Mouse (Mus musculus) forebrain, embryonic 12.5 days (tissue): ENCODE measurements at regions not wholly inside any gene's neighbourhood (a gene's known extent, or its start where the extent isn't known, plus 50 kb on each side); places are given as distances from the start of the nearest gene placed in this dataset.

Experiments
- ATAC-seq: fragments of 200-750 bp; cut with Nextera tagmentation; 2 replicates; pipeline ENCODE4 v1.8.0; 2017; ENCODE audit warnings: moderate TSS enrichment; ENCODE audit not compliant: low FRiP score
- H3K27ac ChIP-seq: fragments of 300-500 bp; sonication (generic); 2 replicates; pipeline ENCODE4 v1.5.1; 2016; ENCODE audit warnings: mild to moderate bottlenecking
- H3K27me3 ChIP-seq: fragments of 300-500 bp; sonication (generic); 2 replicates; pipeline ENCODE4 v1.6.1; 2016; ENCODE audit warnings: mild to moderate bottlenecking
- H3K36me3 ChIP-seq: fragments of 300-500 bp; sonication (generic); replicated peaks from 2 replicates; pipeline ENCODE4 v1.6.1; 2016; ENCODE audit warnings: mild to moderate bottlenecking
- H3K4me1 ChIP-seq: fragments of 300-500 bp; sonication (generic); 2 replicates; pipeline ENCODE4 v1.6.1; 2016
- H3K4me2 ChIP-seq: fragments of 300-500 bp; sonication (generic); 2 replicates; pipeline ENCODE4 v1.6.1; 2016; ENCODE audit warnings: mild to moderate bottlenecking, moderate library complexity
- H3K4me3 ChIP-seq: fragments of 300-500 bp; sonication (generic); replicated peaks from 2 replicates; pipeline ENCODE4 v1.5.1; 2016; ENCODE audit warnings: mild to moderate bottlenecking
- H3K9ac ChIP-seq: fragments of 300-500 bp; sonication (generic); 2 replicates; pipeline ENCODE4 v1.6.1; 2016; ENCODE audit warnings: mild to moderate bottlenecking
- H3K9me3 ChIP-seq: fragments of 300-500 bp; sonication (generic); 2 replicates; pipeline ENCODE4 v1.6.1; 2016
- WGBS: fragments of 180-500 bp; shearing (Covaris S2); methylation state at CpG from one replicate; pipeline ENCODE4 v1.1.7; 2016; 5-methylcytosine and 5-hydroxymethylcytosine counted together

GRCm38 (mm10) chr8:126720473-126721145 is 126.8 kb upstream of the Irf2bp2 start:
- H3K27me3 ChIP-seq: no peaks in the 10 kb centered on the region
- no peak overlapping the region for H3K9ac ChIP-seq
- no peak overlapping the region for H3K4me2 ChIP-seq
- H3K27ac ChIP-seq: no peak overlapping the region
- 89% methylated on average over 4 of the region's 4 CpGs for WGBS
- H3K4me3 ChIP-seq: no peak overlapping the region
- no peak for ATAC-seq
- H3K36me3 ChIP-seq: no peaks in the 10 kb centered on the region
- H3K9me3 ChIP-seq: no peaks in the 10 kb centered on the region
- peaks cover 5% of the 10 kb centered on the region; the same call in 1 of the 2 replicates for H3K4me1 ChIP-seq

GRCm38 (mm10) chr8:126719748-126720147 is 126.0 kb upstream of the Irf2bp2 start:
- no peak for ATAC-seq
- Histone ChIP-seq H3K36me3 (no peaks in the 10 kb centered on the region), H3K4me2 (no peak overlapping the region), H3K27me3 (no peaks in the 10 kb centered on the region), H3K27ac (no peak overlapping the region), H3K9ac (no peak overlapping the region), H3K4me3 (no peak overlapping the region), H3K4me1 (peaks cover 5% of the 10 kb centered on the region; the same call in 1 of the 2 replicates), H3K9me3 (no peaks in the 10 kb centered on the region)
- 86% methylated on average over 2 of the region's 2 CpGs for WGBS

GRCm38 (mm10) chr8:126717652-126718155 is 123.9 kb upstream of the Irf2bp2 start:
- no peak overlapping the region for H3K9ac ChIP-seq
- no peak for ATAC-seq
- no peak overlapping the region for H3K4me2 ChIP-seq
- no peaks in the 10 kb centered on the region for H3K9me3 ChIP-seq
- H3K36me3 ChIP-seq: no peaks in the 10 kb centered on the region
- peaks cover 10% of the 10 kb centered on the region for H3K4me1 ChIP-seq
- WGBS: 83% methylated on average over 2 of the region's 2 CpGs
- H3K27me3 ChIP-seq: no peaks in the 10 kb centered on the region
- no peak overlapping the region for H3K4me3 ChIP-seq
- no peak overlapping the region for H3K27ac ChIP-seq

- no peaks in the 10 kb centered on the region for H3K9me3 ChIP-seq
- H3K36me3 ChIP-seq: no peaks in the 10 kb centered on the region
- no peak for ATAC-seq
- H3K27ac ChIP-seq: no peak overlapping the region
- WGBS: 100% methylated on average over 1 of the region's 1 CpGs
- peaks cover 6% of the 10 kb centered on the region; the same call in 1 of the 2 replicates for H3K4me1 ChIP-seq
- H3K4me2 ChIP-seq: no peak overlapping the region
- 0 out of 2 replicates have a peak, but pooled peaks cover 4% of the 10 kb centered on the region for H3K27me3 ChIP-seq
- no peak overlapping the region for H3K9ac ChIP-seq
- no peak overlapping the region for H3K4me3 ChIP-seq
Observed at GRCm38 (mm10) chr8:126715666-126716065, 121.9 kb upstream of the Irf2bp2 start.

GRCm38 (mm10) chr8:126713602-126714145 is 119.9 kb upstream of the Irf2bp2 start:
- Histone ChIP-seq H3K9ac (no peak overlapping the region), H3K4me3 (no peak overlapping the region), H3K36me3 (no peaks in the 10 kb centered on the region), H3K9me3 (no peaks in the 10 kb centered on the region), H3K27me3 (0 out of 2 replicates have a peak, but pooled peaks cover 4% of the 10 kb centered on the region), H3K4me2 (no peak overlapping the region), H3K4me1 (peaks cover 6% of the 10 kb centered on the region; the same call in 1 of the 2 replicates), H3K27ac (no peak overlapping the region)
- 32% methylated on average over 8 of the region's 8 CpGs for WGBS
- no peak for ATAC-seq

- Histone ChIP-seq H3K36me3 (no peaks in the 10 kb centered on the region), H3K27ac (no peak overlapping the region), H3K27me3 (0 out of 2 replicates have a peak, but pooled peaks cover 4% of the 10 kb centered on the region), H3K9me3 (no peaks in the 10 kb centered on the region), H3K9ac (no peak overlapping the region), H3K4me2 (no peak overlapping the region), H3K4me3 (no peak overlapping the region), H3K4me1 (peaks cover 6% of the 10 kb centered on the region; the same call in 1 of the 2 replicates)
- ATAC-seq: no peak
- 5% methylated on average over 4 of the region's 4 CpGs for WGBS
Observed at GRCm38 (mm10) chr8:126713181-126713580, 119.4 kb upstream of the Irf2bp2 start.

GRCm38 (mm10) chr8:126712749-126713148 is 119.0 kb upstream of the Irf2bp2 start:
- WGBS: 39% methylated on average over 6 of the region's 6 CpGs
- Histone ChIP-seq H3K27ac (no peak overlapping the region), H3K9ac (no peak overlapping the region), H3K4me2 (no peak overlapping the region), H3K27me3 (0 out of 2 replicates have a peak, but pooled peaks cover 4% of the 10 kb centered on the region), H3K36me3 (no peaks in the 10 kb centered on the region), H3K4me3 (no peak overlapping the region), H3K9me3 (no peaks in the 10 kb centered on the region), H3K4me1 (peaks cover 9% of the 10 kb centered on the region; the same call in 1 of the 2 replicates)
- ATAC-seq: no peak

GRCm38 (mm10) chr8:126708956-126709355 is 115.2 kb upstream of the Irf2bp2 start:
- H3K36me3 ChIP-seq: no peaks in the 10 kb centered on the region
- H3K27ac ChIP-seq: no peak overlapping the region
- peaks cover 14% of the 10 kb centered on the region; the same call in 1 of the 2 replicates for H3K4me1 ChIP-seq
- no peaks in the 10 kb centered on the region for H3K9me3 ChIP-seq
- ATAC-seq: no peak
- H3K27me3 ChIP-seq: peaks cover 11% of the 10 kb centered on the region
- no peak overlapping the region for H3K4me3 ChIP-seq
- WGBS: 79% methylated on average over 2 of the region's 2 CpGs
- no peak overlapping the region for H3K9ac ChIP-seq
- no peak overlapping the region for H3K4me2 ChIP-seq

- Histone ChIP-seq H3K27me3 (peaks cover 26% of the 10 kb centered on the region), H3K4me3 (no peak overlapping the region), H3K27ac (0 out of 2 replicates have a peak overlapping the region, but pooled peaks have one; percentile 19), H3K9me3 (no peaks in the 10 kb centered on the region), H3K36me3 (no peaks in the 10 kb centered on the region), H3K4me1 (peaks cover 8% of the 10 kb centered on the region; the same call in 1 of the 2 replicates), H3K4me2 (no peak overlapping the region), H3K9ac (no peak overlapping the region)
- no peak for ATAC-seq
- 59% methylated on average over 5 of the region's 6 CpGs for WGBS
Observed at GRCm38 (mm10) chr8:126707300-126707902, 113.6 kb upstream of the Irf2bp2 start.

- Histone ChIP-seq H3K27me3 (peaks cover 34% of the 10 kb centered on the region), H3K36me3 (no peaks in the 10 kb centered on the region), H3K4me1 (peaks cover 8% of the 10 kb centered on the region; the same call in 1 of the 2 replicates), H3K9me3 (no peaks in the 10 kb centered on the region), H3K9ac (no peak overlapping the region), H3K27ac (no peak overlapping the region), H3K4me2 (no peak overlapping the region), H3K4me3 (no peak overlapping the region)
- WGBS: 88% methylated on average over 8 of the region's 8 CpGs
- ATAC-seq: no peak
Observed at GRCm38 (mm10) chr8:126706247-126706646, 112.5 kb upstream of the Irf2bp2 start.

- peaks cover 41% of the 10 kb centered on the region for H3K27me3 ChIP-seq
- H3K4me3 ChIP-seq: no peak overlapping the region
- no peak overlapping the region for H3K9ac ChIP-seq
- WGBS: 78% methylated on average over 2 of the region's 2 CpGs
- no peak for ATAC-seq
- H3K4me1 ChIP-seq: peaks cover 8% of the 10 kb centered on the region; the same call in 1 of the 2 replicates
- no peak overlapping the region for H3K4me2 ChIP-seq
- H3K36me3 ChIP-seq: no peaks in the 10 kb centered on the region
- H3K9me3 ChIP-seq: no peaks in the 10 kb centered on the region
- no peak overlapping the region for H3K27ac ChIP-seq
Observed at GRCm38 (mm10) chr8:126705391-126705790, 111.6 kb upstream of the Irf2bp2 start.

GRCm38 (mm10) chr8:126704706-126705105 is 110.9 kb upstream of the Irf2bp2 start:
- Histone ChIP-seq H3K9ac (no peak overlapping the region), H3K4me2 (no peak overlapping the region), H3K9me3 (no peaks in the 10 kb centered on the region), H3K36me3 (no peaks in the 10 kb centered on the region), H3K4me3 (no peak overlapping the region), H3K4me1 (peaks cover 10% of the 10 kb centered on the region), H3K27me3 (peaks cover 41% of the 10 kb centered on the region), H3K27ac (no peak overlapping the region)
- WGBS: 94% methylated on average over 8 of the region's 8 CpGs
- ATAC-seq: no peak
